Mouse (Mus musculus) hindbrain, embryonic 12.5 days (tissue): ENCODE results near the gene Prpf19. TPM values are rescaled to one million over a fixed set of nuclear protein-coding genes. Genes with fewer than 3 reads are reported as not detected.

Source experiments
- ATAC-seq: fragments of 200-750 bp; cut with Nextera tagmentation; 2 replicates; pipeline ENCODE4 v1.8.0; 2017; ENCODE audit warnings: moderate TSS enrichment; ENCODE audit not compliant: low FRiP score
- H3K27ac ChIP-seq: fragments of 300-500 bp; sonication (generic); 2 replicates; pipeline ENCODE4 v1.5.1; 2016; ENCODE audit warnings: mild to moderate bottlenecking
- H3K27me3 ChIP-seq: fragments of 300-500 bp; sonication (generic); 2 replicates; pipeline ENCODE4 v1.6.1; 2016; ENCODE audit warnings: mild to moderate bottlenecking
- H3K36me3 ChIP-seq: fragments of 300-500 bp; sonication (generic); 2 replicates; pipeline ENCODE4 v1.6.1; 2016; ENCODE audit warnings: mild to moderate bottlenecking
- H3K4me1 ChIP-seq: fragments of 300-500 bp; sonication (generic); 2 replicates; pipeline ENCODE4 v1.6.1; 2016
- H3K4me2 ChIP-seq: fragments of 300-500 bp; sonication (generic); replicated peaks from 2 replicates; pipeline ENCODE4 v1.6.1; 2016; ENCODE audit warnings: mild to moderate bottlenecking
- H3K4me3 ChIP-seq: fragments of 300-500 bp; sonication (generic); 2 replicates; pipeline ENCODE4 v1.5.1; 2016; ENCODE audit warnings: mild to moderate bottlenecking
- H3K9ac ChIP-seq: fragments of 300-500 bp; sonication (generic); 2 replicates; pipeline ENCODE4 v1.6.1; 2016; ENCODE audit warnings: mild to moderate bottlenecking, moderate library complexity
- H3K9me3 ChIP-seq: fragments of 300-500 bp; sonication (generic); replicated peaks from 2 replicates; pipeline ENCODE4 v1.6.1; 2016; ENCODE audit warnings: mild to moderate bottlenecking
- WGBS: fragments of 180-500 bp; shearing (Covaris S2); methylation state at CpG from one replicate; pipeline ENCODE4 v1.1.7; 2016; 5-methylcytosine and 5-hydroxymethylcytosine counted together
- polyA plus RNA-seq: library from polyadenylated mRNA; unstranded; fragments of >200 nt; fragmentation: Nextera tagmentation; extraction: Ambion mirVana; gene quantifications from 2 replicates; pipeline ENCODE4 v1.2.1, GENCODE M21; 2016

Gene Prpf19
- 37.3 and 37.7 TPM in 2 replicates for polyA plus RNA-seq

DNA sequence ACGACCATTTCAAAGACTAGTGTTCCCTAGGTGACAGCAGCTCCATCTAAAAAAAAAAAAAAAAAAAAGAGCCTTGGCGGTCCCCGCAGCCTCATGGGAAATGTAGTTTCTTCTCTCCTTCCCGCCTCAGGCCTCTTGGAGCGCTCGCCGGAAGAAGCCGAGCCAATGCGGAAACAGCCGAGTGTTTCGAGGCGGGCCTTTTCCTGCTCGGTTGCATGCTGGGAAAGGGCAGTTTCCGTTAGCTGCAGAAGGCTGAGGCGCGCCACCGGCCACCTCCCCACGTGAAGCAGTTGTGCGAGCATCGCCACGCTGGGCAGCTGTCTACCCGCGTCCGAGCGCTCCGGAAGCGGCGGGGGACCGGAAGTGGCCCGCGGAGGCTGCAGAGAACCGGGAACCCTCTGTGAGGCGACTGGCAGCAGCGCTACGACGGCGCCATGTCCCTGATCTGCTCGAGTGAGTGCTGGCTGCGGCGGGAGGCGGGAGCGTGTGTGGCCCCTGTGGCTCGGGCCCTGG, at the start of gene Prpf19:
Prpf19 (plus strand) TSS at position 216 of the 513 bp plus-strand sequence.
- Histone ChIP-seq H3K9me3 (no peaks in the 10 kb centered on the region), H3K27ac (peak within 1 kb of the TSS; percentile 87), H3K27me3 (peaks cover 2% of the 10 kb centered on the region; the same call in 1 of the 2 replicates), H3K36me3 (peaks cover 21% of the 10 kb centered on the region), H3K4me3 (peak within 1 kb of the TSS; percentile 90), H3K4me2 (peak within 1 kb of the TSS; percentile 93), H3K4me1 (peaks cover 15% of the 10 kb centered on the region), H3K9ac (peak within 1 kb of the TSS; percentile 80)
- WGBS: 1% methylated on average over 43 of the region's 43 CpGs
- ATAC-seq: peak; percentile 97

DNA sequence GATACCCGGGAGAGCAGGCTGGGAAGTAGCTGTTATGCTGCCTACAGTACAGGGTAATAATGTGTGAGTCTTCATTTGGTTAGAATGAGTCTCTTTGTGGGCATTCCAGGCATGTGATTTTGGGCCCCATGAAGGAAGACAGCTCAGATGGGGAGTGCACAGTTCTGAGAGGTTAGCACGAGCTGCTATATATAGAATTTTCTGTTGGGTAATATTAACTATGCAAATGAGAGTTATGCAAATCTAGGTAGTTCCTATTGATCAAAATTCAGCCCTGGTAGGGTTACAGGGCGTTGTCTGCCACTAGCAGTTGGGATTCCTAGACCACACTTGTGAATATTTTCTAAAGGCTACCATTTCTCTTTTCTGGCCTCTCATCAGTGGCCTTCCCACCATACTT, 49.6 kb upstream of the Prpf19 start:
- ATAC-seq: no peak
- H3K9me3 ChIP-seq: no peaks in the 10 kb centered on the region
- H3K36me3 ChIP-seq: no peaks in the 10 kb centered on the region
- H3K27ac ChIP-seq: no peak overlapping the region
- H3K4me2 ChIP-seq: no peak overlapping the region
- H3K27me3 ChIP-seq: peaks cover 12% of the 10 kb centered on the region; the same call in 1 of the 2 replicates
- 75% methylated on average over 3 of the region's 3 CpGs for WGBS
- H3K4me1 ChIP-seq: peaks cover 10% of the 10 kb centered on the region
- no peak overlapping the region for H3K4me3 ChIP-seq
- H3K9ac ChIP-seq: no peak overlapping the region

DNA sequence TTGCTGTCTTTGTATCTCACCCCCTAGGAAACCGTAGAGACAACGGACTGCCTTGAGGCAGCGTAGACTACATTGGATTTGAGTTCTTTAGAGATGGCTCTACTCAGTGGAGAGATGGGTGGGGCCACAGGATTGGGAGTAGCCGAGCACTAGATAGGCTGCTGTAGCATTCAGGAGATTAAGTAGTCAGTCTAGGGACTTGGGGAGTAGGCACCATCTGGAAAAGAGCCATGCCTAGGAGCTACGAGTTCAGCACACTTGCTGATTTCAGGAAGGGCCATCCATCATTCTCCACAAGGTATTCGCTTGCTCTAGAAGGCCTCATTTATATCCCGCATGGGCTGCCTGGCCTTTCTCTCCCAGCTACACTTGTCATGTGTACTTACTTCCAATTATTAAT, 48.9 kb upstream of the Prpf19 start:
- Histone ChIP-seq H3K27me3 (peaks cover 12% of the 10 kb centered on the region; the same call in 1 of the 2 replicates), H3K27ac (no peak overlapping the region), H3K36me3 (no peaks in the 10 kb centered on the region), H3K4me3 (no peak overlapping the region), H3K9ac (no peak overlapping the region), H3K4me1 (peaks cover 10% of the 10 kb centered on the region), H3K4me2 (no peak overlapping the region), H3K9me3 (no peaks in the 10 kb centered on the region)
- ATAC-seq: peak; percentile 58; the same call in 1 of the 2 replicates
- WGBS: 63% methylated on average over 7 of the region's 7 CpGs

DNA sequence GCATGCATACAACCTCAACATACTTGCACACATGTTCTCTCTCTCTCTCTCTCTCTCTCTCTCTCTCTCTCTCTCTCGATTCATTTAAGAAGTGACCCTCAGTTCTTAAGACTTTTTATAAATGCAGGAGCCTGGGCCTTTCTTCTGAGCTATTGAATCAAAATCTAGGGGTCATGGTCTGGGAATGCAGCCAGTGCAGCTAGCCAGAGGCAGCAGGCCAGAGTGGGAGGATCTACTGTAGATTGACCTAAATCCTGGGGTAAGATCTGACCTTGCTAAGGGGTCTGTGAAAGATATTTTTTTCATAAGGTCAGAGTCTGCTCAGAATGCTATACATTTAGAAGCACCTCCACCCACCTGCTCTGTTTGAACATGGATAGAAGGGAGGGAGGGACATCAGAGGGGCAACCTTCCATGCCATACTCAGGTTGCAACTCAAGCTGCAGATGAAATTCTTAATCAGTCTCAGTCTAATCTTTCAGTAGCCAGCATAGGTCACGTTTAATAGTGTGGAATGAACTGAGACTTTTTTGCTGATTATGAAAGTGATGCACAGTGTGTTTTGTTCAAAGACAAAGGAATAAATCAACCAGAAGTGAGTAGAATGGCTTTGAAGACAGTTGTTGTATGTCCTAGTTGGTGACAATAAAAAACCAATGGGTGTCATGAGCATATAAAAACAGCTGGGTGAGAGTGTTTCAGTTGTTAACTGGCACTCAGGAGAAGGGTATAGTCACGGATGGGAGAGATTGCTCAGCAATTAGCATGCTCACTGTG, 47.5 kb upstream of the Prpf19 start:
- H3K36me3 ChIP-seq: no peaks in the 10 kb centered on the region
- 0 out of 2 replicates have a peak overlapping the region, but pooled peaks have one; percentile 2 for H3K27ac ChIP-seq
- H3K4me2 ChIP-seq: no peak overlapping the region
- no peaks in the 10 kb centered on the region for H3K9me3 ChIP-seq
- H3K4me1 ChIP-seq: peaks cover 3% of the 10 kb centered on the region; the same call in 1 of the 2 replicates
- H3K27me3 ChIP-seq: peaks cover 9% of the 10 kb centered on the region; the same call in 1 of the 2 replicates
- no peak overlapping the region for H3K4me3 ChIP-seq
- 45% methylated on average over 3 of the region's 3 CpGs for WGBS
- no peak overlapping the region for H3K9ac ChIP-seq
- no peak for ATAC-seq

DNA sequence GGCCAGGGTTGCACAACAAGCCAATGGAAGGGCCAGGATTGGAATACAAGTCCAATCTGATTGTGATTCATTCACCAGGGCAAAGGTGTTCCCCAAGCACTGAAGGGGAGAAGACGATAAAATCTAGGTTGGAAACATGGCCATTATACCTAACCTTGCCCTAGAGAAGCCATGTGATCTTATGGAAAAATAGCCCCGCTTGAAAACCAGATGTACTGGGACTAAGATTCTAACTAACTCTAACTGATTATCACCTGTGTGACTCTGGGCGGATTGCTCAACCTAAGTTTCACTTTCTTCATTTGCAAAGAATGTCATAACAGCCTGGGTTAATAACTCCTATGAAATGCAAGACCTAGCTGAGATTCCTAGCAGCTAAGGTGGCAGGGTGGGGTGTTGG, 39.6 kb upstream of the Prpf19 start:
- H3K9me3 ChIP-seq: no peaks in the 10 kb centered on the region
- H3K36me3 ChIP-seq: peaks cover 47% of the 10 kb centered on the region
- no peaks in the 10 kb centered on the region for H3K27me3 ChIP-seq
- H3K9ac ChIP-seq: no peak overlapping the region
- H3K4me3 ChIP-seq: no peak overlapping the region
- H3K4me2 ChIP-seq: no peak overlapping the region
- no peak overlapping the region for H3K27ac ChIP-seq
- 0 out of 2 replicates have a peak, but pooled peaks cover 4% of the 10 kb centered on the region for H3K4me1 ChIP-seq
- ATAC-seq: no peak
- WGBS: 88% methylated on average over 3 of the region's 3 CpGs

DNA sequence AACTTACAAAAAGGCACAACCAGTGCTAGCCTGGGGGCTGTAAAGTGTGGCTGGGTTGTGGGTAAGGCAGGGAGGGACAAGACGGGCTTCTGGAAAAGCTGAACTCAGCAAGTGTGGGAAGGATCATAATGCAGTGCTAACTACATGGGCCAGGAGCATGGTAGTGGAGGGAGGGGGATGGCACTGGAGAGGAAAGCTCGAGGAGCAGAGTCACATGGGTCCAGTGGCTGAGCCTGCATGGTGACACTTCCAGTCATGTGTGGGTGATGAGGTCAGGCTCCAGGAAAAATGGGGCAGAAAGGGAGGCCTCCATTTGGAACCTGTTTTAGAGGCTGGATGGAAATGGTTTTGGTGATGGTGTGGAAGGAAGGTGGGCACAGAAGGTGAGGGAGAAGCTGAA, 38.5 kb upstream of the Prpf19 start:
- peaks cover 58% of the 10 kb centered on the region for H3K36me3 ChIP-seq
- WGBS: 51% methylated on average over 2 of the region's 2 CpGs
- no peak for ATAC-seq

DNA sequence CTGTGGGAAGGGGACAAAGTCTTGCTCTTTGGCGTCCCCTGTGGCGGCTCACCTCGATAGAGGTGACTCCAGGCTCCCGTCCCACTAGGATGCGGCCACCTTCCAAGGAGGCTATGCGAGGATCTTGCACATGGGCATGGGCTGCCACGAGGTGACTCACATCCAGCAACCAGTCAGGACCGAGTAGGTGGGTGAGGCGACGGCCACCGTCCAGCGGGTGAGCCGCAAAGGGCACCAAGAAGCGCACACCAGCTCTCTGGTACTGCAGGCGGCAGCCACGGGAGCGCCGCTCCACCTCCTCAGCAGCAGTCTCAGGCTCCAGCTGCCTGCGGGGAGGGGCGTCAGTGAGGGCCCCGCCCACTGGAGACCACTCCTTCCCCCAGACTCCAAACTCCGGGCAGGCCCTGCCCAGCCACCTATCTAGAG, 34.9 kb upstream of the Prpf19 start:
- Histone ChIP-seq H3K4me1 (0 out of 2 replicates have a peak, but pooled peaks cover 4% of the 10 kb centered on the region), H3K9me3 (no peaks in the 10 kb centered on the region), H3K4me3 (no peak overlapping the region), H3K27me3 (no peaks in the 10 kb centered on the region), H3K9ac (no peak overlapping the region), H3K36me3 (peaks cover 93% of the 10 kb centered on the region), H3K4me2 (no peak overlapping the region), H3K27ac (no peak overlapping the region)
- ATAC-seq: no peak
- WGBS: 50% methylated on average over 22 of the region's 22 CpGs

More for the DNA sequence above, 38.5 kb upstream of the Prpf19 start:
- Histone ChIP-seq H3K9ac (no peak overlapping the region), H3K27me3 (no peaks in the 10 kb centered on the region), H3K9me3 (no peaks in the 10 kb centered on the region), H3K4me3 (no peak overlapping the region), H3K4me1 (0 out of 2 replicates have a peak, but pooled peaks cover 4% of the 10 kb centered on the region), H3K27ac (peak overlapping the region; percentile 3; the same call in 1 of the 2 replicates), H3K4me2 (no peak overlapping the region)

DNA sequence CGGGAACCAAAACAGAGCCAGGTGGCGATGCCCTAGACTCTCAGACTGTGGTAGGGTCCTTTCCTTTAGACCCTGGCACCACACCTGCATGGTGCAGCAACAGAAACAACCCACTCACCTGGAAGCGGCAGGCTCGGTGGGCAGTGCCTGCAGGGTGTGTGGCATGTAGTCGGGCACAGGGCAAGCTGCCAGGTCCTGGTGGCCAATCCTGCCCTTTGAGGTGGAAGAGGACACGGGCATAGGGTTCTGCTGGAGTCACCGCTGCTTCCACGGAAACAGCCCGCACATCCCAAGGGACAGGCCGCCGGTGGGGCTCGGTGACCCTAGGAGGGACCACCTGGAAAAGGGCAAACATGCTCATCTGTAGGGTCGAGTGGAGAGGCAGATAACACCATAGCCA, 28.7 kb upstream of the Prpf19 start:
- no peak for ATAC-seq
- no peaks in the 10 kb centered on the region for H3K27me3 ChIP-seq
- no peaks in the 10 kb centered on the region for H3K9me3 ChIP-seq
- H3K36me3 ChIP-seq: peaks cover 67% of the 10 kb centered on the region
- 91% methylated on average over 13 of the region's 13 CpGs for WGBS
- H3K4me2 ChIP-seq: no peak overlapping the region
- H3K9ac ChIP-seq: no peak overlapping the region
- H3K4me3 ChIP-seq: no peak overlapping the region
- H3K27ac ChIP-seq: no peak overlapping the region
- peaks cover 32% of the 10 kb centered on the region for H3K4me1 ChIP-seq

DNA sequence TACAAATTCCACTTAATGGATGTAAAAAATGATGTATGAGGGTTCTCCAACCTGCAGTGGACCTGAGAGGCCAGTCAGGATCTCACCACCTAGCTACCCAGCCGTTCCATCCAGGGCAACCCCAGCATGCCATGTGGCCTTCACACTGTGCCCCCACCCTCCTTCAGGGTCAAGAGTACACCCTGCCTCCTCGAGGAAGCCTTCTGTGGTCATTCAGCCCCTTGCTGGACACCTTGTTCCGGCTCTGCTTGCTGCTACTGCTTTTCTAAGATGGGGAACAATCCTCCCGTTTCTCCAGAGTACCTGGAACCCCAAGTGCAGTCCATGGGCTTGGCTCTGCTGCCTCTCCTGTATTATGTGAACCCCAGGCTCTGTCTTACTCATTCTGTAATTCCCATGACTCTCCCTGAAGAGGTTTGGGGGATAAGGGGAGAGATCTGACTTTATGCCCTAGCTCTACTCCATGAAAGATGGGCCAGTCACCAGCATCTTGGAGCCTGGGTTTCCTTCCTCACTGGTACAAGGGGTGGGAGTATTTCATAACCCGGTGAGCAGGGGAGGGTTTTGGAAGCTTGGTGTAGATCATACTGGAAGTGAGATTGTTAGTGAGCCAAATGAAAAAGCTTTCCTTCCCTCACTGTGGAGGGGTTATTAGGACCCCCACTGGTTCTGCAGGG, 26.9 kb upstream of the Prpf19 start:
- Histone ChIP-seq H3K36me3 (peaks cover 67% of the 10 kb centered on the region), H3K9ac (peak overlapping the region; percentile 96), H3K27ac (no peak overlapping the region), H3K27me3 (no peaks in the 10 kb centered on the region), H3K4me2 (peak overlapping the region; percentile 89), H3K4me1 (peaks cover 32% of the 10 kb centered on the region), H3K9me3 (no peaks in the 10 kb centered on the region), H3K4me3 (peak overlapping the region; percentile 83)
- 33% methylated on average over 5 of the region's 5 CpGs for WGBS
- ATAC-seq: no peak

DNA sequence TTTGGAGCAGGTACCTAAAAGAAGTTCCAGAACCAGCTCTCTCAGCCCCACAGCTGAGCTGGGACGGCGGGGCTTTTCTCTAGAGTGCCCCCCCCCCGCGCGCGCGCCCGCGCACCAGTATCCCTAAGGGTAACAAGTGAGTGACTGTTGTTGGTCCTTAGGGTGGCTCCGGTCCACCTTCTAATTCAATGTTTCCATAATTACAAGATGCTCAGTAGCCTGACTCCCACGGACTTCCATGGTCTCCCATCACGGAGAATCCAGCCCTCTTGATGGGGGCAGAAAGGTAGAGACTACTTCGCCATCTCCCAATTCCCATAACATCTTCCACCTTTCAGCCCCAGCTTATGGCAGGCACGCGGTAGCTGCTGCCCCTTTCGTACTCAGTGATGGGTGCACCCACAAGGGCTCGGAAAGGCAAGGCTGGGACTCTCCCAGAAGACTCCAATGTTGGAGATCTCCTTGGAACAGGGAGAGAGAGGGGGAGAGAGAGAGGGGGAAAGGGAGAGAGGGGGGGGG, 26.3 kb upstream of the Prpf19 start:
- Histone ChIP-seq H3K4me3 (peak overlapping the region; percentile 83), H3K9me3 (no peaks in the 10 kb centered on the region), H3K9ac (peak overlapping the region; percentile 96), H3K4me1 (peaks cover 32% of the 10 kb centered on the region), H3K27ac (peak overlapping the region; percentile 95), H3K27me3 (no peaks in the 10 kb centered on the region), H3K36me3 (peaks cover 67% of the 10 kb centered on the region), H3K4me2 (peak overlapping the region; percentile 89)
- peak; percentile 24 for ATAC-seq
- 2% methylated on average over 17 of the region's 17 CpGs for WGBS

DNA sequence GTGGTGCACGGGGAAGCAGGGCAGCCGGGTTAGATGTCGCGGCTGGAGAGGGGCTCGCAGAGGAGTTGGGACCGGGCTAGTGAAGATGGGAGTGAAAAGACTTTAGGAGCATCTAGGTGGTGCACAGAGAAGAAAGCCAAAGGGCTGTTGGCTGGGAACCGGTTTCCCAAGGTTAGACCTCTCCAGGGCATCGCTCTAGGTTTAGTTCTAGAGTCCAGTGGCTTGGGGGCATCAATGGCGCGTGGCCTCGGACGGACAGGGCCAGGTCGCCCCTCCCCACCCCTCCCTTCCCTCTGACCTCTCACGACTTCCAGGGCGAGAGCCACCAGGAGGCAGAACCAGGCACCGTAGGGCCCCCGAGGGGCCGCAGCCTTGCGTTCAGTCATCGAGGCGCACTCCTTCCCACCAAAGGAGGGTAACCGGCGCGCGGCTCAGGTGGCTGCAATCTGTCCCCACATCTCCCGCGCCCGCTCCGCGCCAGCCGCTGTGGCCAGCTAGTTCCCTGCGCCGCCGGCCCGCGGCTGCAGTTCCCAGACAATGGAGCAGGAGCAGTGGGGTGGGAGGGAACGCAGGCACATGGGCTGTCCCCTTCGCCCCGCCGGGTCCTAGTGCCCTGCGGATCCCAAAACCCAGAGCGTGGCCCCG, 25.7 kb upstream of the Prpf19 start:
- Histone ChIP-seq H3K4me2 (peak overlapping the region; percentile 89), H3K4me1 (peaks cover 32% of the 10 kb centered on the region), H3K9ac (peak overlapping the region; percentile 96), H3K36me3 (peaks cover 67% of the 10 kb centered on the region), H3K4me3 (peak overlapping the region; percentile 83), H3K9me3 (no peaks in the 10 kb centered on the region), H3K27me3 (no peaks in the 10 kb centered on the region), H3K27ac (peak overlapping the region; percentile 95)
- WGBS: under 1% methylated on average over 38 of the region's 43 CpGs
- peak; percentile 95 for ATAC-seq
